Mouse (Mus musculus) adrenal gland, postnatal 14 days (tissue): Measurements from ENCODE around the gene Vmn2r116. TPM values are rescaled to one million over a fixed set of nuclear protein-coding genes. Genes with fewer than 3 reads are reported as not detected.
"Not testable (repeated sequence)": the region's sequence is repeated elsewhere in the genome, so short reads cannot be mapped to it uniquely, and the experiment has no call there.

Experiments used
- DNase-seq: peaks from one replicate; pipeline ENCODE4 v3.0.0; 2021; ENCODE audit warnings: mixed read lengths
- long read RNA-seq, 2 experiments: library from polyadenylated mRNA; stranded (forward); transcript quantifications; one replicate each; pipeline ENCODE4 v2.0.0; 2021
- total RNA-seq: library from RNA; stranded (reverse); gene quantifications from 2 replicates; pipeline ENCODE4 v1.2.3, GENCODE M21; 2021

Vmn2r116 gene
- not detected in 2 replicates for total RNA-seq
- long read RNA-seq, experiment 1 = 0 reads
- long read RNA-seq, experiment 2 = 0 reads

- DNase-seq = not testable (repeated sequence)
Measured at GRCm38 (mm10) chr17:23384304-23384703, at the start of gene Vmn2r116. Gene Vmn2r116, plus strand, starts transcription at chr17:23384604.

GRCm38 (mm10) chr17:23343441-23343840 lies 41.0 kb upstream of the Vmn2r116 start, which contains the start of gene Vmn2r115:
Gene Vmn2r115, plus strand, starts transcription at chr17:23343741.
- DNase-seq = not testable (repeated sequence)

DNA sequence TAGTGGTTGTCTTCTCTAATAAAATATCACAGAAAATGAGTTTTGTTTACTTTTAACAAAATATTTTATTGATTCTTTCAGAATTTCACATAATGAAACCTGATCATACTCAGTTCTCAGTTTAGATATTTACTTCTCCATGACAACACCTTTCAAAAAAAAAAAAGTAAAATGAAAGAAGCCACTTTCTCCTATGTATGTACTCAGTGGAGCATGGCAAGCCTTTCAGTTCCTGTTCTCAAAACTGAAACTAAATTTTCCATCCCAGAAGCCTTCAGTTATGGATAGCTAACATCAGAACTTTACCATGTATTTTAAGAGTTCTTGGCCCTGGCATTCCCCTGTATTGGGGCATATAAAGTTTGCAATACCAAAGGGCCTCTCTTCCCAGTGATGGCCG lies 32.8 kb upstream of the Vmn2r116 start:
- no peak for DNase-seq

GRCm38 (mm10) chr17:23433150-23433679 lies 48.8 kb downstream of the Vmn2r116 start:
- no peak for DNase-seq

Other genes starting within 250 kb of the Vmn2r116 start
- 9.1 and 10.7 TPM in 2 replicates for gene Zfp40, start 191.4 kb upstream of the Vmn2r116 start, total RNA-seq
- gene Vmn2r114, start 72.1 kb upstream of the Vmn2r116 start, total RNA-seq = not detected in 2 replicates
- gene Vmn2r115, start 40.9 kb upstream of the Vmn2r116 start, total RNA-seq = not detected in 2 replicates
- gene Vmn2r117, start 95.1 kb downstream of the Vmn2r116 start, total RNA-seq = not detected in 2 replicates
- 9.2 and 9.9 TPM in 2 replicates for gene Zfp213, start 179.6 kb downstream of the Vmn2r116 start, total RNA-seq
- 8.5 and 14.6 TPM in 2 replicates for gene Zfp13, start 214.9 kb downstream of the Vmn2r116 start, total RNA-seq
- not detected in 2 replicates for gene Zscan10, start 216.3 kb downstream of the Vmn2r116 start, total RNA-seq